Mouse (Mus musculus) T-helper 17 cell (primary cell): ENCODE results near the gene Prkca.

Experiments used
- in situ Hi-C, 2 experiments: fragments of 300-600 bp; cut with MboI, MseI; formaldehyde crosslinking; loops; 1 replicate in 1 of 2; 2 replicates in 1 of 2; pipeline ENCODE4 v1.15.1; 2025; ENCODE audit warnings: high pct_unique_total_duplicates in 2 of 2

The Prkca gene

DNA sequence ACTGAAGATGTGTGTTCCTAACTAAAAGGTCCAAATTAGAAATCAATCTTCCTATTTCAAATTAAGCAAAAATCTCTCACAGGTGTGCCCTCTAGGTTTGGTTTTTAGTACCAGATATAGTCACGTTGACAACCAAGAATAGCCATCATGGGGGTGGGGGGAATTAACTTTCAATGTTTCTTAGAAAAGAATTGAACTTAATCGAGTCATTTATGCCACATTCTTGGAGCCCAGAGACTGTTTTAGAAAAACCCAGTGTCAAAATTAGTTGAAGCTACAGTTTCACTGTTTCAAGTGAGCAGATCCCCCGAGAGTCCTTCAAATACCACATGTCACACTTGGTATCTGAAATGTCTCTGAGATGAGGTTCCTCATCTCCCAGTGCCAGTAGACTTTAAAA, 173.6 kb downstream of the Prkca start:
- in situ Hi-C loops: no loop called here

DNA sequence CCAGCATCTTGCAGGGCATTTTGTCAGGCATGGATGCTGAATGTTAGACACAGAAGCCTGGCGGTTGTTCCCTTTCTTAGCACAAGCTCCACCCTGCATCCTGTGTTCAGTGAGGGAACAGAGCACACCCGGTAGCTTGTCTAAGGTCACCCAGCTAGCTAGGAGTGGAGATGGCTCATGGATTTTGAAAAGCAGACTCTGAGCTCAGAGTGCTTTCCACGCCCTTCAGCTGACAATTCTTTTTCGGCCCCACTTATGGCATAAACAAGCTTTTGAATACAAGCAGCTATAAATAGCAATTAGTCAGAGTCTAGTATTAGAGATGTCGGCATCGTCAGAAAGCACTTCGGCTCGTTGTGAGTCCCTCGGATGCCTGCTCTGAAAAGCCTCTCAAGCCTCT, 178.0 kb downstream of the Prkca start:
- in situ Hi-C loops: no loop called here

DNA sequence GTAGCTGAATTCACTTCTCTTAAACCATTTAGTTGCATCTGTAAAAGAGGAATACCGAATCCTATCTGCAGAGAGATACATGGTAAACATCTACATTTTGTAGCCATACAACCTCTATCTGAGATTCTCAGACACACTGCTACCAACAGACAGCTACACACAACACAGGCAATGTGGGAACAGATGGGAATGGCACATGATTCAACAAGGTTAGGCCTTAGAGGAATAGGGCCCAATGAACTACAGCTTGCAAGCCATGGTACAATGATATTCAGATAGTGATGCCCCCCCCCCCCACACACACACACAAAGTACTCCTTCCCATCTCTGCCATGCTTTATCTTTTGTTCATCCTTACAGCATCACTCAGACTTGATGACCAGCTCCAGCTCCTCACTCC, 181.1 kb downstream of the Prkca start:
- in situ Hi-C loops: no loop called here

DNA sequence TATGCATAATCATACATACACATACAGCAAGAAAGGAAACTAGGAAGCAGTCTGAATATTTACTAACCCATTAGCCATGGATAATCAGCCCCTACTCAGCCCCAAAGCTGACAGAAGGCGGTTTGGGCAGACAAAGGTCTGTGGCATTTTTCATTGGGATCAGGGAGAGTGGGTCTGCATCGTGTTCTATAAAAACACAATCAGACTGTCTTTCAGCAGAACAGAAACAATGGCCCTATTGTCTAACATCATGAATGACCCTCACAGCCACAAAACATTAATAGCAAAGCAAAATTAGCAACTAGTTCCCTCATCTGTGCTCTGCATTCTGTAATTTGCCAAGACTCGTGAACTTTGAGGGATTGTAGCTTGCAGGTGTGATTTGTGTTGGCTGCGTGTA, 181.6 kb downstream of the Prkca start:
- in situ Hi-C loops: no loop called here

DNA sequence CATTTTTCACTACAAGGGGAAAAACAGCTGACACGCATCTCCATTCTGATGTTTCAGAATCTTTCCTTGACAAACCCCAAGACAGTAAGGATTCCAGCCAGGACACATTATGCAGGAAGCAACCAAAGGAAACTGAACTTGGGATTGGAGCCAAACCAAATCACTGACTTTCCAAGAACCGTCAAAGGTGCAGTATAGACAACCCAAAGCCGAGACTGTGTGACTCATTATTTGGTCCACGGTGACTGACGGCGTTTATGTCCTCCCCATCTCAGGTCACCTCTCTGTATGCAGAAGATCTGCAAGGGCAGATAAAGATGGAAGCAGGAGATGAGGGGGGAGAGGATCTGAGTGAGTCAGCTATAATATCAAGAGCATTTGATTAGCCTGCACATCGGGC, 183.7 kb downstream of the Prkca start:
- in situ Hi-C loops: no loop called here

DNA sequence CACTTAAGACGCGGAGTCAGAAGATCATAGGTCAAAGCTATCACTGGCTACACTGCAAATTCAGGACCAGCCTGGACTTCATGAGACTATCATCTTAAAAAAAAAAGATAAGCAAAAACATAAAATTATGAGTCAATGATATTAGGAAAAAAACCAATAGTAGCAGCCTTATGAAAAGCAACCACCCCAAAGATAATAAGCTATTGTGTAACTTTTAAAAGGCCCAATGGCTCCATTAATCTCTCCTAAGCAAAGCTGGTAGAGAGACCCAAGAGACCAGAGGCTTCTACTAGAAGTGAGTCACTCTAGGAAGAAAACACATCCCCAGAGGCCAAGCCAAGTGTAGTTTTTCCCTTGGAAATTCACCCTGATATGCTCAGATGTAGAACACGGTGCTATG, 185.7 kb downstream of the Prkca start:
- in situ Hi-C loops: no loop called here

DNA sequence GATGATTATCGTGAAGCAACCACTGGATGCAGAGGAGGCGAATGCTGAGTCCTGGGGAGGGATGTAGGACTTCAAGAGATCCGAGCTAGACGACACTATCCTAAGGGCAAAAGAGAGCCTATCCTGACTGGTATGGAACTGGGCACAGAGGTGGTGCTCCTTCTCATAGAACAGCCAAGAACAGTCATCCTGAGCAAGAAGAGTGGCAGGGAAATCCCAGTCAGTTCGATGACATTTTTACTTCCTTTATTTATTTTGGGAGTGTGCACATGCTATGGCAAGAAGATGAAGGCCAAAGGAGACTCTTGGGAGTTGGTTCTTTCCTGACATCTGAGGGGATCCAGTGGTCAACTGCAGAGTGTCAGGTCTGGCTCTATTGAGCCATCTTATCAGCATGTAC, 186.7 kb downstream of the Prkca start:
- in situ Hi-C loops: no loop called here

DNA sequence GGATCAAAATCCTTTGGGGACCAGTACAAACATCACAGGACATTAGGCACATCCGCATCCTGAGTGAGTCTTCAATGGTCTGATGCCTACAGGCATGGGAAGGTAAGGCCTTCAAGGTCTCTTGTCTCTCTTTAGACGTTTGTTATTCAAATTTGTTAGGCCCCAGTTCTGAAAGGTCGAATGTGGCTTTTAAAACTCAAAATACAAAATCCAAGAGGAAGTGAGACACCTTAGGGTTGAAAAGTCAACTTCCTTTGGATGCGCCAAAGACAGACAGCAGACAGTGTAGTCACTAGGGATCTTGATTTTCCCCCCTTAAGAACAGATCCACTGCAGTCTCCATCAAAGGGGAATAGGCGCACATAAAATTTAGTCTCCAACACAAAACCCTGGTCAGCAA, 187.6 kb downstream of the Prkca start:
- in situ Hi-C loops: no loop called here

DNA sequence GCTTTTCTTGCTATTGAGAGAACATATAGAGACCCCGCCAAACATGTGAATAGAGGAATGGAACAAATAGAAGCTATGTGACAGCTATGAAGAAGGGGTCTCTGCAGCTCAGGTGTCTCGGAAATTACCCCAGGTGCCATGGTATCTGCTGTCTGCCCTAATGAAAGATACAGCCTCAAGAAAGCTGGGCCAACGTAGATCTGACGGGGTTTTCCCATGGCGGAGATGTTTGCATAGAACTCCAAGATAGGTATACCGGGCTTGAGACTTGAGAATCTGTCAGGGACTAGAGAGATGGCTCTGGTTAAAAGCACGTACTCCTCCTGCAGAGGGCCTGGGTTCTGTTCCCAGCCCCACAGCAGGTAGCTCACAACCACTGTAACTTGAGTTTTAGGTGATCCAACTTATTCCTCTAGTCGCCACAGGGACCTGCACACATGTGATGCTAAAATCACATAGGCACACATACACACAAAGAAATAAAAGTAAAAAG, 188.6 kb downstream of the Prkca start:
- in situ Hi-C loops: no loop called here

DNA sequence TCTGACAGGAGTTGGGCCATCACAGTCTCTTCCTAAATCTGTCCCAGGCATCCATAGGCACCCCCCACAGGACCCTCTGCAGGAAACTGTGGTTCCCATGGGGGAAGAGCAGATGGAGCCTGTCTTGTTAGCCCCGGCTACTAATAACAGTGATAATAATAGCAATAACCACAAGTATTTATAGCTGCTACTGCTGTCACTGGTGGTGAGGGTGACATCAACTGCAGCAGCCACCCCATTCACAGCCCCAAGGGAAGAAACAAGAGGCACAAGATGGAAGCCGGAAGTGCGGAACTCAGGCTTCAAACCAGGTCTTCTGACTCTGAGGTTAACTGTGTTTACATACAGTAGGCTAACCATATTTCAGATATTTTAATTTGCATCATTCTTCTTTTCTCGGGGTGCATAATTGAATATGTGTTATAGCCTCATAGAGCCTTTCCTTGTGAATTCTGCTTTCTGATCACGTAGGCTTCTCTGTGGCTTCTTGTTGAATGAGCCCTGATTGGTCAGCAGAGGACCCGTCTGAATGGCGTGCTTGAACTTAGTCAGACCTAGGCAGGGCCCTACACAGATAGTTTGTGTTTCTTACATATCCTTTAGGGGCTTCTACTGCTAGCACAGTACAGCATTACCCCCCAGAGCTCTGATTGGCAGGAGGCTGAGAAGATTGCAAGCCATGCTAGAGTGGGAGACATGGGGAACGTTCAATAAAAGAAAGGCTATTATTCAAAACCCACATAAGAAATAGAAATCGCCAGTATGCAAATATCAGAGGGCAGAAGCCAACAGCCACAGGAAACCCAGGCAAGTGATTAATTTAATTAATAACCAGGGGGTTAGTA, 189.5 kb downstream of the Prkca start:
- in situ Hi-C loops: no loop called here

DNA sequence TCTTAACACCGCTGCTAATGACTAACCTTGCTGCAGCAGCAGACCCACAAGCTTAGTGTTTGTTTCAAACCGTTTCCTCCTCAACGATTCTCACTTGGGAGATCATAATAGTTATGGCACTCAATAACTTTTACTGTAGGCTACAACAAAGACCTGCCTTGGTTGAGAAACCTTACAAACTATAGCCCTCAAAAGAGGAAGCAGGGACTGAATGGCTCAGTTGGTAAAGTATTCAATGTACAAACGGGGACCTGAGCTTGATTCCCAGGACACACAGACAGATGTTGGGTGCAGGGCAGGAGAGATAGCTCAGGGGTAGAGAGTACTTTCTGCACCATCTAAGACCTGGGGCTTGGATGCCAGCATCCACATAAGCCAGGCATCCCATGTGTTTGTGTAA, 191.1 kb downstream of the Prkca start:
- in situ Hi-C loops: no loop called here

DNA sequence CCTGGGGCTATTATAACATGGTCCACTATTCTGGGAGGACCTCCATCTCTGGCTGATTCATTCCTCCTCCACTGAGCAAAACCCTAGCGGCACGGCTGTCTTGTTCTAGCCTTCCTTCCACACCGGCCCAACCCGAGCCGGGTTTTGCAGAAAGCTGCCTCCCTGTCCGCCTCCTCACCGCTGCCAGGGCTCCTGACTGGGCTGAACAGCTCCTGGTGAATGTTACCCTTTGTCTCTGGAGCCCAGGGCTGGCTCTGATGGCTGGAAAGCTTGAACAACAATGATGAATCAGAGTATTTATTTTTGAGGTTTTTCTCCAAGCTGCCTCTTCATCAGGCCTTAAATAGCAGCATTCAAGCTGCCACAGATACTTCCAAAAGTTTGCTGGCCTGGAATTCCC, 193.3 kb downstream of the Prkca start:
- in situ Hi-C loops: no loop called here

DNA sequence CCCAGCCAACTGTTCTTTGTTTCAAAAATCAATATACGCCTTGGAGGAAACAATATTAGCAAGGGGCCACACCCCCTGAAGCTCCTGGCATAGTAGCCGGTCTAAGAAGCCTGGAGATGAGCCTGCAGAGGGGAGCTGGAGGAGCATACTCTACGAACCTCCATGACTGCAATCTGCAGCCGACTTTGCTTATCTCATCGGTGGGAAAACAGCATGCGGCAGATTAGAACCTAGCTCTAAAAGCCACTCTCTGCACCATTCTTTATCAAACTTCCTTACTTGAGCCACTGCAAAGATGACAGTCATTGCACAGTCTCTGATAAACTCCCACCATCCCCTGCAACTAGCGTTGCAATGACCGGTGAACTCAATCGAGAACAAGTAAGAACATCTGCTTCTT, 194.5 kb downstream of the Prkca start:
- in situ Hi-C loops: no loop called here

DNA sequence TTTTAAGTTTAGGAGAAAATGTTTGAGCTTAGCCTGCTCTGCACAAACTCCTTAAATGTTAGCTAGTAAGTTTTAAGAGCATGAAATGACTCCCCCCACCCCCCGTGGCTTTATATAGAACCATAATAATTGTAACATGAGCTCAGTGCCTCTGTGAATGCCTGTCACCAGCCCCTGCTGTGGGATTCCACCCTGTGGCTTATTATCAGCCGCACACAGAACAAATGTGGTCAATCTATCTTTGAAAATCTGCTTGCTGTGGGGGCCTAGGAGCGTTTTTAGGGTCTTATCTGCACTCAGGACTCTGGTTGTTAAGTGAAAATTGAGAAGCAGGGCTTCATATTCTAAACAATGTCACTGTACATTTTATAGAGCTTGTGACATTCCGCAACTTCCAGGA, 195.2 kb downstream of the Prkca start:
- in situ Hi-C loops: no loop called here

DNA sequence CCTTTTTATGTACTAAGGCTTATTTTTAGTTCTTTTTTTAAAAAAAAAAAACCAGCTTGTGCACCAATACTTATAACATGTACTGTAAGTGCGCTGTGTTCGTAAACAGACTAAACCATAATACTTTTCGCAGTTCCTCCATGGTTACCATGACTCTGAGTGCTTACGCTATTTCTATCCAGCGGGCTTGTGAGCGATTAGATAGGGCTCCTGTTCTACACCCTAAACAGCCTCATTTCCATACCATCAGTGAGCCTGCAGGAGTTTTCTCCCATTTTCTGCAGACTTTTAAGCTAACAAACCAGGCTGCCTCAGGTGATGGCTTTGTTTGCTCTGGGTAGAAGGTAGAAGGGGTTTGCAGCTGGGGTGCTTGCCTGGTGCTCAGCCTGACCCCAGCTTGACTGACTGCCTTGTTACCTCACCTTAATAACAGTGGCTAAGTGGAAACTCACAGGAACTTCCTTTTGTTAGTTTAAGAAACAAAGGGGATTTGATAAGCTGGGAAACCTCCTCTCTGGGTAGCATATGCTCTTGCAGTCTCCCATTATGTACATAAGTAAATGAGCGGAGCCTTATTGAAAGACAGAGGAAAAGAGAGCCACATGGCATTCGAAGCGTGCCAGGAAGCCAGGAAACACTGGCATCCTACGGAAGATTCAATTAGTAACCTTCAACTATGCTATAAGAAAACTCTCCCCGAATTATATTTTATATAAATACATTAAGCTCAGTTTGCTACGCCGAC, 197.8 kb downstream of the Prkca start:
- in situ Hi-C loops: no loop called here

DNA sequence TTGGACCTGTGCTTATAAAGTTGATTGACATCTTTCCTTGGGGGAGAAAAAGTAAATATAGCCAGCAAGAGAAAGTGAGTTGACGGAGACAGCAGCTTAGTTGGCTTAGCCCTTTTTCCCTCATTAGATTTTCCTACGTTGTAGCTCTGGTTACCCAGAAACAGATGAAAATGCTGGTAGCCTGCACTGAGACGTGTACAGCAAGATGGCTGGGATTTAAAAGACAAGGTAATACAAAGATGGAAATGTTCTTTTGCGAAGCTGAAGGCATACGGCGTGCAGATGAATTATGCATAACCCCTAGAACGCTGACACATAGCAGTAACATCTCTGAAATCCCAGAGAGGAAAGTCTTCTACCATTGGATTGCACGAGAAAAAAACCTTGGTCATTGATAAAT, 198.6 kb downstream of the Prkca start:
- in situ Hi-C loops: no loop called here

DNA sequence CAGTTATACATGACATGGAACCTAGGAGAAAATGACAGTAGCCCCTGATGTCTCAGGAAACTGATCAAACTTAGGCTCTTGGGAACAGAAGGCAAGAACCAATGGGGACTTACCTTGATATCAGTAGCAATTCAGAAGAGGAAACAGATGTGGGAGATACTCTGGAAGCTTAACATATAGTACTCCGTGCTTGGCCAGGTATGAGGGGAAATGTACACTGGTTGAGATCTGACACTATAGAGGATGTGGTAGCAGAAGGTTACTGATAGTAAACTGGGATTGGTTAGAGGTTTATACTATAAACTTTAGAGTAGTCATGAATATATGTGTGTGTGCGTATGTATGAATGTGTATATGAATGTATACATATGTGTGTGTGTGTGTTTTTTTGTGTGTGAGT, 200.0 kb downstream of the Prkca start:
- in situ Hi-C loops: no loop called here

DNA sequence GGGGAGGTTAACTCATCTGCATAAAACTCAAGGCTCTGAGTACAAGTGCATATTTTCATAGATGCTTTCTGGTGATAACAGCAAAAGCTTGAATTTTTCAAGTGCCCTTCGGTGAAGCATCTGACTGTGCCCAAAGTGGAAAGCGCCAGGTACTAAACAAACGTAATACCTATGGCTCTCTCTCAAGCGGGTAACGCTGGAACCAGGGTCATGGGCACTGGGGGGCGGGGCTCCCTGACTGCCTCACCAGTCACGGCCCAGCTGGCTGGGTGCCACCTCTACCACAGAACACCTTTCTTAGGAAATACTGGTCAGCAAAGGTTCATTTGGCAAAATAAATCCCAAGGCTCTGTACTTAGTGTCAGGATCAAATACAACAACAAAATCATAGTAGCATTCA, 203.7 kb downstream of the Prkca start:
- in situ Hi-C loops: no loop called here

DNA sequence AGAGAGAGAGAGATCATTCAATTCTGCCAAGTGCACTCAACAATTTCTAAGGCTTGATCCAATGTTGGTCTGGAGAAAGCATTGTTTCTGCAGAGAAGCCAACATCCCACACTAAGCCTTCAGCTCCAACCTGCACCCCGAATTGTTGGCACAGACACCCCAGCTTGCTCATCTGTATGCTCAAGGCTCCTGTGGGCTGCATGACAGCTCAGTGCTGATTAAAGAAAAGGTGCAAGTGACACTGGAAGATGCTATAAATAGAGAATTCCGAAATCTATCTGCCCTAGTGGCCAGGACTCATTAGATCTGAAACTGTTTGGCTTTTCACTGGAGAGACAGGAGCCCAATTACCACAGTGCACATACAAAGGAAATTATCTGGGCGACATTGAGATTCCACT, 207.4 kb downstream of the Prkca start:
- in situ Hi-C loops: no loop called here

DNA sequence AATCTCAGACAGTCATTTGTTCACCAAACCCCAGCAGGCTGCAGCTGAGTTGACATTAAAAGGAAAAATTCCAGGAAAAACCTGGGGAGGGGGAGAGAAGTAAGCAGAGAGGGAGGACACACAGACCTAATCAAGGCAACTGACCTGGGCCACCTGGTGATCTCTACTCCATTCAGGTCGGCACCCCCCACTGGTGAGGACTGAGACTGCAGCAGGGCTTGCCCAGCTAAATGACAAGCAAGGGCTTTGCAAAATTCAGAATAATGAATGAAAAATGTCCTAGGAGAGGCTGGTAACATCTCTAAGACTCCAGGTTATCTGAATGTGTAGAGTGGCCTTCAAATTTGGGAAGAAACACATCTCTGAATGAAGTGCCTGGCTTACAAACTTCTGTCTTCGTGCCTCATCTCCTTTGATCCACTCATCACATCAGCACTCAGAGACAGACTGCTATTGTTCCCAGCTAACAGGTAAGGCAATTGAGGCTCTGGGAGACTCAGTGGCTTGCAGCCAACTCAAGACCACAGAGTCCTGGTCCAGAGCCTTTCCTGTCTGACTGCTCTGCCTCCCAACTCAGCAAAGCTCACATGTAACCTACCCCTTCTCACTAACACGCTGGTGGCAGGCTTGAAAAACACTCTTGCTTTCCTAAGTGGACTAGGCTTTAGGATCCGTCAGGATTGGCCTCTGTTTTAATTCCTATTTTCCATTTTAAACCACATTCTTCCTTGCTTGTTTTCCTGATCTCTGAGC, 208.1 kb downstream of the Prkca start:
- in situ Hi-C loops: no loop called here

DNA sequence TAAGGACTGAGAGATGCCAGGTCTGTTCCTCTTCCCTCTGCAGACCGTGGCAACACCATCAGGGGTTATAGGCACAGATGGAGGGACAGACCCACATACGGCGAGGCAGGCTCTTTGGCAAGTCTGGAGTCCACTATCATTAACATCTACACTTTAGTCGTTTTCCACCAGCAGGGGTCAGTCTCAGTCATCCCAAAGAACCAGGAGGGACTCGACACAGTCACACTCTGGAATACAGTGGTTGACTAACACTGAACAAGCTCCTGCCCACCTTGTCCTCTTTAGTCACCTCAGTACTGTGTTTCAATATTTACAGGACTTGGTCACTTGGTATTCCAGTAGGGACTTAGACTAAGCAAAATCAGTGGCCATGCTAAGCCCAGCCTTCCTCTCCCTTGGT, 215.1 kb downstream of the Prkca start:
- in situ Hi-C loops: loop anchor here in 1 of 2 experiments (5.0 kb wide), 1 partner anchor 244 kb away; no protein-coding TSS in a partner anchor

DNA sequence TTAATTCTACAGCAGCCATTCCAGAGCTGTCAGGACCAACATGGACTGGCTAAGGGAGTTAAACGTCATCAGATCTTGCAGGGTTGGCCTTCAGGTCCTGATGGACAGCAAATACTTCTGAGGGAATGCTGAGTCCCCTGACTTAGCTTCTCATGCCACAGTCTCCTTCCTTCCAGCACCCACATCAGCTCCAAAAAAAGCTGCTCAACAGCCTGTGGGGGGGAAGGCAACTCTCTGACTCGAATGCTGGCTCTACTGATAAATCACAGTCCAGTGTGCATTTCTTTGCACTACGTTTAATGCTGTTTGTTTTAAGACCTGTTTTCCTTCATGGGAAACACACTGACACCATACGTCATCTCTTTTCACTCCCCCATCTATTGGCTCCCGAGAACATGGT, 215.8 kb downstream of the Prkca start:
- in situ Hi-C loops: loop anchor here in 1 of 2 experiments (5.0 kb wide), 1 partner anchor 244 kb away; no protein-coding TSS in a partner anchor
